Mouse (Mus musculus): Measurements from ENCODE around the gene Adcyap1.

GRCm38 (mm10) chr17:93201265-93201925, 2.6 kb downstream of the Adcyap1 start:
- TF ChIP-seq CTCF (IDR thresholded peaks at IDR 0.05; ENCODE audit: insufficient read depth, low read length) (no peak), POLR2A (IDR thresholded peaks at IDR 0.05; ENCODE audit: borderline replicate concordance, extremely low read depth, low read depth, low read length) (no peak)

All from lung, adult 2 months (tissue).